Mouse (Mus musculus): ENCODE data around the gene Tpo.

Tpo gene

GRCm38 (mm10) chr12:30076316-30076715, 56.1 kb downstream of the Tpo start:
- no peak for DNase-seq (ENCODE audit: low spot score)

GRCm38 (mm10) chr12:30069321-30069720, 63.1 kb downstream of the Tpo start:
- no peak for DNase-seq (ENCODE audit: low spot score)

GRCm38 (mm10) chr12:30067806-30068205, 64.6 kb downstream of the Tpo start:
- no peak for DNase-seq (ENCODE audit: low spot score)

- DNase-seq (ENCODE audit: low spot score), result no peak
Observed at GRCm38 (mm10) chr12:30062118-30062505, 70.3 kb downstream of the Tpo start.

- DNase-seq (ENCODE audit: low spot score), result no peak
Observed at GRCm38 (mm10) chr12:30061503-30062117, 70.8 kb downstream of the Tpo start.

GRCm38 (mm10) chr12:30058044-30058443, 74.4 kb downstream of the Tpo start:
- no peak for DNase-seq (ENCODE audit: low spot score)

GRCm38 (mm10) chr12:30054761-30055540, 77.5 kb downstream of the Tpo start:
- DNase-seq (ENCODE audit: low spot score), result no peak

- DNase-seq (ENCODE audit: low spot score), result no peak
Observed at GRCm38 (mm10) chr12:30050235-30050634, 82.2 kb downstream of the Tpo start.

GRCm38 (mm10) chr12:30049818-30050217, 82.6 kb downstream of the Tpo start:
- DNase-seq (ENCODE audit: low spot score), result no peak

GRCm38 (mm10) chr12:30048848-30049247, 83.6 kb downstream of the Tpo start:
- no peak for DNase-seq (ENCODE audit: low spot score)

- no peak for DNase-seq (ENCODE audit: low spot score)
Observed at GRCm38 (mm10) chr12:30040150-30040549, 92.3 kb downstream of the Tpo start.

GRCm38 (mm10) chr12:30039565-30039964, 92.9 kb downstream of the Tpo start:
- DNase-seq (ENCODE audit: low spot score), result no peak

- DNase-seq (ENCODE audit: low spot score), result no peak
Observed at GRCm38 (mm10) chr12:30036569-30037055, 95.8 kb downstream of the Tpo start.

GRCm38 (mm10) chr12:30035841-30036568, 96.4 kb downstream of the Tpo start:
- DNase-seq (ENCODE audit: low spot score), result no peak

- DNase-seq (ENCODE audit: low spot score), result no peak
Observed at GRCm38 (mm10) chr12:30035406-30035805, 97.0 kb downstream of the Tpo start.

GRCm38 (mm10) chr12:30034681-30035080, 97.7 kb downstream of the Tpo start:
- no peak for DNase-seq (ENCODE audit: low spot score)

GRCm38 (mm10) chr12:30030571-30030970, 101.9 kb downstream of the Tpo start:
- DNase-seq (ENCODE audit: low spot score), result no peak

- DNase-seq (ENCODE audit: low spot score), result no peak
Observed at GRCm38 (mm10) chr12:30029111-30029510, 103.3 kb downstream of the Tpo start.

GRCm38 (mm10) chr12:30027721-30028340, 104.6 kb downstream of the Tpo start:
- no peak for DNase-seq (ENCODE audit: low spot score)

- DNase-seq (ENCODE audit: low spot score), result no peak
Observed at GRCm38 (mm10) chr12:30024264-30024825, 108.1 kb downstream of the Tpo start.

- DNase-seq (ENCODE audit: low spot score), result no peak
Observed at GRCm38 (mm10) chr12:30023491-30023890, 108.9 kb downstream of the Tpo start.

GRCm38 (mm10) chr12:30020447-30020846, 112.0 kb downstream of the Tpo start:
- no peak for DNase-seq (ENCODE audit: low spot score)

Measured in c-Kit-positive CD71-positive TER-119-positive erythroid progenitor cells, embryonic 14.5 days (primary cell).